Mouse (Mus musculus): ENCODE data around the gene Numbl. TPM values are rescaled to one million over a fixed set of nuclear protein-coding genes. Genes with fewer than 3 reads are reported as not detected.
A peak's percentile ranks its signal among the peaks of the same experiment; 100 is the strongest.
"Not testable (repeated sequence)": the region's sequence is repeated elsewhere in the genome, so short reads cannot be mapped to it uniquely, and the experiment has no call there.

Numbl gene
- polyA plus RNA-seq, 1 experiment from 2014 or later: 9.1 TPM

DNA sequence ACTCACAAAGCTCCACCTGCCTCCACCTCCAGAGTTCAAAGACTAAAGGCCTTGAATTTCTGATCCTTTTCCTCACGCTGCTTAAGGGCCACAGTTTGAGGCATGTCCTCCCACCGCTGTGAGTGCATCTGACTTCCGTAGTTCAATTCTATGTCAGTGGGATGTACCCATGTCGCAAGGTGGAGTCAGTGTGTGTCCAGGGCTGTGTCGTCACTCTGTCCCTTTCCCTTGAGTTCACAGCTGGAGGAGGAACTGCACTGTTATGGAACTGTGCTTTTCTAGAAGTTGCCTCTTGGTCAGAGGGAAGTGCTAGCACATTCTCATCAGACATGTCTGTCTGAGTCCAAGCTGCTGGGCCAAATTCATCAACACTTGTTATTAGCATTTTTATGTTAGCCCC is 19.7 kb upstream of the Numbl start:
- WGBS: 89% methylated on average over 5 of the region's 5 CpGs
- Histone ChIP-seq H3K9me3 (ENCODE audit: control insufficient read depth, low read length) (no peaks in the 10 kb centered on the region), H3K27me3 (ENCODE audit: control insufficient read depth, insufficient read depth, low read length) (no peaks in the 10 kb centered on the region), H3K4me3 (ENCODE audit: low read length) (no peak overlapping the region), H3K4me1 (ENCODE audit: control insufficient read depth, insufficient read depth, low read length) (peaks cover 4% of the 10 kb centered on the region), H3K4me2 (replicated peaks; ENCODE audit: low read depth, low read length) (no peak overlapping the region), H3K27ac (ENCODE audit: low read depth, low read length) (no peak overlapping the region), H3K9ac (ENCODE audit: low read depth, low read length) (no peak overlapping the region), H3K36me3 (ENCODE audit: control insufficient read depth, insufficient read depth, low read length) (peaks cover 18% of the 10 kb centered on the region; the same call in 1 of the 2 replicates)
- ATAC-seq (ENCODE audit: low FRiP score, low TSS enrichment): no peak

DNA sequence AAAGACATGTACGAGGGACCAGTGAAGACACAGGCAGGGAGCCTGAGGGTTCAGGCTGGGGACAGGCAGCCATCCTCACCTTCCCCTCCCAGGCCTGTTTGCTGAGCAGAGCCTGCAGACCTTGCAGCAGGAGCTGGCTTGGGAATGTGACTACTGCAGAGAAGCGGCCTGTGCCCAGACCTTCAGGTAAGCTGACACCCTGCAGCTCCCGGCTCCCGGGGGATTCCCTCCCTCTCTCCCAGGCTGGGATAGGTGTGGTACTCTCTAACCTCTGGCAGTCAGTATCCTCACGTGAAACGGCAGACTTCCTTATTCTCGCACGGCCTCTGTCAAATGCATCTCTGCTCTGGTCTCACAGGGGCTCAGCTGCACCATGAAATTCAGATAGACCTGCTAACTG is 15.0 kb upstream of the Numbl start:
- peak; percentile 11; the same call in 1 of the 2 replicates for ATAC-seq (ENCODE audit: low FRiP score, low TSS enrichment)
- Histone ChIP-seq H3K4me3 (ENCODE audit: low read length) (no peak overlapping the region), H3K4me2 (replicated peaks; ENCODE audit: low read depth, low read length) (no peak overlapping the region), H3K9me3 (ENCODE audit: control insufficient read depth, low read length) (no peaks in the 10 kb centered on the region), H3K36me3 (ENCODE audit: control insufficient read depth, insufficient read depth, low read length) (peaks cover 33% of the 10 kb centered on the region; the same call in 1 of the 2 replicates), H3K4me1 (ENCODE audit: control insufficient read depth, insufficient read depth, low read length) (no peaks in the 10 kb centered on the region), H3K27ac (ENCODE audit: low read depth, low read length) (no peak overlapping the region), H3K27me3 (ENCODE audit: control insufficient read depth, insufficient read depth, low read length) (no peaks in the 10 kb centered on the region), H3K9ac (ENCODE audit: low read depth, low read length) (no peak overlapping the region)
- 40% methylated on average over 8 of the region's 8 CpGs for WGBS

DNA sequence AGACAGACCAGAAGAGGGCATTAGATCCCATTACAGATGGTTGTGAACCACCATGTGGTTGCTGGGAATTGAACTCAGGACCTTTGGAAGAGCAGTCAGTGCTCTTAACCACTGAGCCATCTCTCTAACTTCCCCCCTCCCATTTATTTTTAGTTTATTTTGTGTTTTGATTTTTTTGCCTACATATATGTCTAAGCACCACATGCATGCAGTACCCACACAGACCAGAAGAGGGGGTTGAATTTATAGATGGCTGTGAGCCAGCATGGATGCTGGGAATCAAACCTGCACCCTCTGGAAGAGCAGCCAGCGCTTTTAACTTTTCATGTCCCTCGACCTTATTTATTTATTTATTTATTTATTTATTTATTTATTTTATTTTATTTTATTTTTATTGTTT is 14.1 kb upstream of the Numbl start:
- H3K9ac ChIP-seq (ENCODE audit: low read depth, low read length); H3K4me3 ChIP-seq (ENCODE audit: low read length); H3K27me3 ChIP-seq (ENCODE audit: control insufficient read depth, insufficient read depth, low read length); H3K9me3 ChIP-seq (ENCODE audit: control insufficient read depth, low read length); H3K4me1 ChIP-seq (ENCODE audit: control insufficient read depth, insufficient read depth, low read length); ATAC-seq (ENCODE audit: low FRiP score, low TSS enrichment); H3K4me2 ChIP-seq (replicated peaks; ENCODE audit: low read depth, low read length); H3K27ac ChIP-seq (ENCODE audit: low read depth, low read length): not testable (repeated sequence)
- WGBS: 91% methylated on average over 2 of the region's 2 CpGs
- H3K36me3 ChIP-seq (ENCODE audit: control insufficient read depth, insufficient read depth, low read length): peaks cover 33% of the 10 kb centered on the region; the same call in 1 of the 2 replicates

DNA sequence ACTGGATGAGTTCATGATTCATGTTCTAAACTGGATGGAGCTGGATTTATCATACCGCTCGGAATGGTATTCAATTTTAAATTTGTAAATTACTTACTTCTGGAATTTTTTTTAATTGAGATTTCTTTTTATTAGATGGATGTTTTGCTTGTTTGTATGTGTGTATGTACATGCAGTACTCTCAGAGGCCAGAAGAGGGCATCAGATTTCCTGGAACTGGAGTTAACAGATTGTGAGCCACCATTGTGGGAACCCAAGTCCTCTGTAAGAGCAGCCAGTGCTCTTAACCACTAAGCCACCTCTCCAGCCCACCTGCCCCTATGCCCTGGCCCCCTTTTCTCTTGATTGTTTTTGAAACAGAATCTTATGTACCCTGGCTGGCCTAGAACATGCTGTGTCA is 9.1 kb upstream of the Numbl start:
- Histone ChIP-seq H3K9ac (ENCODE audit: low read depth, low read length) (no peak overlapping the region), H3K27ac (ENCODE audit: low read depth, low read length) (no peak overlapping the region), H3K4me3 (ENCODE audit: low read length) (no peak overlapping the region), H3K4me1 (ENCODE audit: control insufficient read depth, insufficient read depth, low read length) (no peaks in the 10 kb centered on the region), H3K36me3 (ENCODE audit: control insufficient read depth, insufficient read depth, low read length) (peaks cover 17% of the 10 kb centered on the region), H3K27me3 (ENCODE audit: control insufficient read depth, insufficient read depth, low read length) (no peaks in the 10 kb centered on the region), H3K4me2 (replicated peaks; ENCODE audit: low read depth, low read length) (no peak overlapping the region), H3K9me3 (ENCODE audit: control insufficient read depth, low read length) (no peaks in the 10 kb centered on the region)
- no peak for ATAC-seq (ENCODE audit: low FRiP score, low TSS enrichment)
- WGBS: 98% methylated on average over 2 of the region's 2 CpGs

DNA sequence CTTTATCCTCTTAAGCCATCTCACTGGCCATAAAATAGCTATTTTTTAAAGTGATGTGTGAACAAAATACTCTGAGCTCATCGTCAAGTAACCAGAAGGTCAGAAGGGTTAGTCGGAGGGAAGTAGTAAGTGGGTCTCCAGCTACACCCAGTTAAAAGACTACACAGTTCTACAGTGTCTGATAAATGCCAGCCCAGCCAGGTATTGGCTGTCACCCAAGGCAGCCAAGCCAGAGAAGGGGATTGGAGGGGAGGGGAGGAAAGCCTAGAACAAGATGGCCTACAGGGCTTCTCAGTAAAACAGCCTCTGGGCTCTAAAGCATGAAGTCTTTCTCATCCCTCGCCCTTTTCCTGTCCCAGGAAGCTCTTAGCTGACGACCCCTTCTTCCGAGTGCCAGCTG is 8.3 kb upstream of the Numbl start:
- no peak for ATAC-seq (ENCODE audit: low FRiP score, low TSS enrichment)
- Histone ChIP-seq H3K9ac (ENCODE audit: low read depth, low read length) (no peak overlapping the region), H3K4me1 (ENCODE audit: control insufficient read depth, insufficient read depth, low read length) (no peaks in the 10 kb centered on the region), H3K36me3 (ENCODE audit: control insufficient read depth, insufficient read depth, low read length) (peaks cover 17% of the 10 kb centered on the region), H3K27me3 (ENCODE audit: control insufficient read depth, insufficient read depth, low read length) (no peaks in the 10 kb centered on the region), H3K4me2 (replicated peaks; ENCODE audit: low read depth, low read length) (no peak overlapping the region), H3K4me3 (ENCODE audit: low read length) (no peak overlapping the region), H3K27ac (ENCODE audit: low read depth, low read length) (no peak overlapping the region), H3K9me3 (ENCODE audit: control insufficient read depth, low read length) (no peaks in the 10 kb centered on the region)
- 81% methylated on average over 5 of the region's 5 CpGs for WGBS

DNA sequence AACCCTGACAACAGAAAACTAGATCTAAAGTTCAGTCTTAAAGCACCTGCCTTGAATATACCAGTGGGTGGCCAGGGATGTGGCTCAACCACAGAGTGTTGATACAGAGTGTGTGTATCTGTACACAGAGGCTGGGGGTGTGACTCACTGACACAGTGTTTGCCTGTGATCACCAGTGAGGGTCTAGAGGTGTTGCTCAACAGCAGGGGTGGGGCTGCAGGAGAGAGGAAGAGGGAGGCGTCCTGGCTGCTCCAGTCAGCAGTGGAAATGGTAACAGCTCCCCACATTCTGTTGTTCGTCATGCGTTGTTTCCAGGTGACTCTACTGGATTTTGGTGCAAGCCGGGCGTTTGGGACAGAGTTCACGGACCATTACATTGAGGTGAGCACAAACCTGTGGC is 6.3 kb upstream of the Numbl start:
- no peak for ATAC-seq (ENCODE audit: low FRiP score, low TSS enrichment)
- H3K27me3 ChIP-seq (ENCODE audit: control insufficient read depth, insufficient read depth, low read length): no peaks in the 10 kb centered on the region
- 83% methylated on average over 6 of the region's 6 CpGs for WGBS
- H3K36me3 ChIP-seq (ENCODE audit: control insufficient read depth, insufficient read depth, low read length): peaks cover 5% of the 10 kb centered on the region
- H3K9ac ChIP-seq (ENCODE audit: low read depth, low read length): no peak overlapping the region
- no peaks in the 10 kb centered on the region for H3K9me3 ChIP-seq (ENCODE audit: control insufficient read depth, low read length)
- H3K4me1 ChIP-seq (ENCODE audit: control insufficient read depth, insufficient read depth, low read length): peaks cover under 1% of the 10 kb centered on the region; the same call in 1 of the 2 replicates
- H3K27ac ChIP-seq (ENCODE audit: low read depth, low read length): no peak overlapping the region
- H3K4me3 ChIP-seq (ENCODE audit: low read length): no peak overlapping the region
- no peak overlapping the region for H3K4me2 ChIP-seq (replicated peaks; ENCODE audit: low read depth, low read length)

DNA sequence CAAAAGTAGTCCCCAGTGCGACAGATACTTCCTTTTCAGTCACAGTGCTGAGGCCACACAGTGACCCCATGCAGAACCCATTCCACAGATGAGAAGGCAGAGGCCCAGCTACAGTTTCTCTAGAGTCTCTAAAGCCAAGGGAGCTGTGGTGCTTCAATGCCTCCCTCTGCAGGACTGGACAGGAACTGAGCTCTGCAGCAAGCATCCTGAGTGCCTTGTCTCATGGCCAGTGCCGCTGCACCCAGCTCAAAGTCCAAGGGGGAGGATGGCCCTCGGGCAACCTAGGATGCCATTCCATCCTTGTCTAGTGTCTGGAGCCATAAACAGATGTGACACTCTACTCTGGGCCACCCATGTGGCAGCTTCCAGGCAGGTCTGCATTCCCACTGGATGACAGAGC is 2.5 kb upstream of the Numbl start:
- Histone ChIP-seq H3K9ac (ENCODE audit: low read depth, low read length) (no peak overlapping the region), H3K36me3 (ENCODE audit: control insufficient read depth, insufficient read depth, low read length) (no peaks in the 10 kb centered on the region; the same call in 1 of the 2 replicates), H3K9me3 (ENCODE audit: control insufficient read depth, low read length) (no peaks in the 10 kb centered on the region), H3K27ac (ENCODE audit: low read depth, low read length) (no peak overlapping the region), H3K4me3 (ENCODE audit: low read length) (no peak overlapping the region), H3K27me3 (ENCODE audit: control insufficient read depth, insufficient read depth, low read length) (no peaks in the 10 kb centered on the region), H3K4me2 (replicated peaks; ENCODE audit: low read depth, low read length) (no peak overlapping the region), H3K4me1 (ENCODE audit: control insufficient read depth, insufficient read depth, low read length) (peaks cover 15% of the 10 kb centered on the region)
- no peak for ATAC-seq (ENCODE audit: low FRiP score, low TSS enrichment)
- 52% methylated on average over 3 of the region's 3 CpGs for WGBS

DNA sequence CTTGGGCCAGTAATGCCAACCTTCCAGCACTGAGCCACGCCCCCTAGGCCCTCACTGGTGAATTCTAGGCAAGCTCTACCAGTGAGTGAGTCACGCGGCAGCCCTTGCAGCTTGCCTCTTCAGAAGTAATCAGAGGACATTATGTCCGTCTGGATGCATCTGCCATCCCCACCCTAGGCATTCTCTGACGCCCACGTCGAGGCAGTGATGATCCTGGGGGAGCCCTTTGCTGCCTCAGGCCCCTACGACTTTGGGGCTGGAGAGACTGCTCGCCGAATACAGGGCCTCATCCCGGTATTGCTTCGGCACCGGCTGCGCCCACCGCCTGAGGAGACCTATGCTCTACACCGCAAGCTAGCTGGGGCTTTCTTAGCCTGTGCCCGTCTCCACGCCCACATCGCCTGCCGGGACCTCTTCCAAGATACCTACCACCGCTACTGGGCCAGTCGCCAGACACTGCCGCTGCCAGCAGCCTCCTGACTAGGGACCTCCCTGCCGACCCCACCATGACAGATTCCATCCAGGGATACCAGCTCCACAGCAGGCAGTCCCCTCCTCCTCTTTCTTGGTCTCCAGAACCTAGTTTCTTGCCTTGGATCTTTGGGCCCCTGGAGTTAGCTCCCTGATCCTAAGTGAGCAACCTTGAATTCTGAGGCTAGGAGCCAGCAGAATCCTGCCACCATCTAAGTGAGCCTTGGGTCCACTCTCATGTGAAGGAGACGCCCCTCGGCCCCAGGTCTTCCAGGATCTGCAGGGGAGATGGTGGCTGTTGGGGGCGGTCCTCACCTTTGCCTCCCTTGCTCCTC is 984 bp upstream of the Numbl start:
- no peak overlapping the region for H3K27ac ChIP-seq (ENCODE audit: low read depth, low read length)
- peak overlapping the region; percentile 18; the same call in 1 of the 2 replicates for H3K9ac ChIP-seq (ENCODE audit: low read depth, low read length)

DNA sequence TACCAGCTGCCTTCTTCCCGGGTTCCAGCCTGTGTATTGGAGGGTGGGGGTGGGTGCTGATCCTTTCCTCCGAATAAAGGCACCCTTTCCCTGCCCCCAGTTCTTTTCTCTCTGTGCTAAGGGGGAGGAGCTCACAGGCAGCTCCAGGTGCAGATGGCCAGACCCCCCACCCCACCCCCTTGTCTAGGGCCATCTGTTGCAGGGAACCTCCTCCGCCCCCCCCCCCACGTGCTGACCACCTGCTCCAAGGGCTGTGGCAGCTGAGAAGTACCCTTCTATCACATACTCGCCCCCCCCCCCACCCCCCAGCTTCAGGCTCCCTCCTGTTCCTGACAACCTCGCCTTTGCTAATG is 405 bp upstream of the Numbl start:
- Histone ChIP-seq H3K4me3 (ENCODE audit: low read length) (peak overlapping the region; percentile 79), H3K36me3 (ENCODE audit: control insufficient read depth, insufficient read depth, low read length) (peaks cover 7% of the 10 kb centered on the region; the same call in 1 of the 2 replicates), H3K9me3 (ENCODE audit: control insufficient read depth, low read length) (no peaks in the 10 kb centered on the region), H3K9ac (ENCODE audit: low read depth, low read length) (peak overlapping the region; percentile 87; the same call in 1 of the 2 replicates), H3K4me2 (replicated peaks; ENCODE audit: low read depth, low read length) (peak overlapping the region; percentile 78), H3K4me1 (ENCODE audit: control insufficient read depth, insufficient read depth, low read length) (peaks cover 15% of the 10 kb centered on the region), H3K27me3 (ENCODE audit: control insufficient read depth, insufficient read depth, low read length) (no peaks in the 10 kb centered on the region), H3K27ac (ENCODE audit: low read depth, low read length) (no peak overlapping the region)
- 2% methylated on average over 4 of the region's 6 CpGs for WGBS
- ATAC-seq (ENCODE audit: low FRiP score, low TSS enrichment): peak; percentile 1; the same call in 1 of the 2 replicates

More for the DNA sequence above, 984 bp upstream of the Numbl start:
- Histone ChIP-seq H3K27me3 (ENCODE audit: control insufficient read depth, insufficient read depth, low read length) (no peaks in the 10 kb centered on the region), H3K9me3 (ENCODE audit: control insufficient read depth, low read length) (no peaks in the 10 kb centered on the region), H3K4me1 (ENCODE audit: control insufficient read depth, insufficient read depth, low read length) (peaks cover 15% of the 10 kb centered on the region), H3K36me3 (ENCODE audit: control insufficient read depth, insufficient read depth, low read length) (peaks cover 2% of the 10 kb centered on the region; the same call in 1 of the 2 replicates), H3K4me3 (ENCODE audit: low read length) (peak overlapping the region; percentile 79; the same call in 1 of the 2 replicates), H3K4me2 (replicated peaks; ENCODE audit: low read depth, low read length) (peak overlapping the region; percentile 78)
- no peak for ATAC-seq (ENCODE audit: low FRiP score, low TSS enrichment)
- 17% methylated on average over 27 of the region's 27 CpGs for WGBS

All from kidney, embryonic 14.5 days (tissue).